Comparison of ENCODE assay signal across 9 mouse cellular contexts in genomic region chr11:117618214-117618613, GRCm38 (mm10). TPM values are rescaled to one million over a fixed set of nuclear protein-coding genes. Genes with fewer than 3 reads are reported as not detected.
DNase-seq lines count a peak whose midpoint lies in the region; ATAC-seq and TF ChIP-seq lines count a peak whose summit lies in the region.
"Had no signal": no experiment of that assay in that cellular context is flagged by ENCODE, and none has a peak within 500 bp of the region (broad histone marks: within the 10 kb centered on the region; RNA-seq: fewer than 3 reads in every experiment).

No protein-coding gene starts in this region.

- no peaks in the 10 kb centered on the region for H3K9me3 ChIP-seq in forebrain, embryonic 12.5 days
- no peaks in the 10 kb centered on the region for H3K9me3 ChIP-seq in forebrain, embryonic 10.5 days
- peaks cover 2% of the 10 kb centered on the region for H3K9me3 ChIP-seq in E14TG2a.4 (ENCODE audit: low read length)
- no peaks in the 10 kb centered on the region for H3K9me3 ChIP-seq in hindbrain, embryonic 16.5 days (ENCODE audit: control insufficient read depth, low read length)
- no peaks in the 10 kb centered on the region for H3K9me3 ChIP-seq in limb, embryonic 15.5 days
- H3K9me3 ChIP-seq: liver, embryonic 15.5 days had no signal

- H3K27ac ChIP-seq in forebrain, embryonic 12.5 days, result no peak overlapping the region
- no peak overlapping the region for H3K27ac ChIP-seq in forebrain, embryonic 10.5 days
- peak overlapping the region; percentile 65 for H3K27ac ChIP-seq in hindbrain, embryonic 16.5 days (ENCODE audit: low read depth, low read length)
- peak overlapping the region; percentile 71 for H3K27ac ChIP-seq in limb, embryonic 15.5 days
- H3K27ac ChIP-seq: liver, embryonic 15.5 days had no signal

- H3K4me2 ChIP-seq in forebrain, embryonic 12.5 days, result peak overlapping the region; percentile 26; the same call in 1 of the 2 replicates
- no peak overlapping the region for H3K4me2 ChIP-seq in hindbrain, embryonic 16.5 days (ENCODE audit: low read length)
- H3K4me2 ChIP-seq in limb, embryonic 15.5 days, result peak overlapping the region; percentile 44
- H3K4me2 ChIP-seq: liver, embryonic 15.5 days had no signal

- H3K27me3 ChIP-seq in forebrain, embryonic 12.5 days, result peaks cover 48% of the 10 kb centered on the region
- H3K27me3 ChIP-seq in forebrain, embryonic 10.5 days (ENCODE audit: poor library complexity, severe bottlenecking), result peaks cover 61% of the 10 kb centered on the region
- H3K27me3 ChIP-seq in E14TG2a.4 (ENCODE audit: insufficient read depth, low read length), result peaks cover 12% of the 10 kb centered on the region
- H3K27me3 ChIP-seq in hindbrain, embryonic 16.5 days (replicated peaks; ENCODE audit: control insufficient read depth, insufficient read depth, low read length), result no peaks in the 10 kb centered on the region
- H3K27me3 ChIP-seq in limb, embryonic 15.5 days, result peaks cover 13% of the 10 kb centered on the region

- DNase-seq in forebrain, embryonic 10.5 days (ENCODE audit: extremely low spot score, low spot score), result no peak
- no peak for DNase-seq in retina, postnatal 1 day
- no peak for DNase-seq in thymus, postnatal 36 days
- DNase-seq in right cerebral cortex, adult 2 months (ENCODE audit: low spot score in 2 of 2), result no peak

- H3K4me1 ChIP-seq in forebrain, embryonic 12.5 days, result peaks cover 25% of the 10 kb centered on the region
- H3K4me1 ChIP-seq in forebrain, embryonic 10.5 days, result peaks cover 45% of the 10 kb centered on the region
- peaks cover 69% of the 10 kb centered on the region for H3K4me1 ChIP-seq in E14TG2a.4 (replicated peaks; ENCODE audit: low read depth, low read length)
- H3K4me1 ChIP-seq in hindbrain, embryonic 16.5 days (ENCODE audit: control insufficient read depth, insufficient read depth, low read depth, low read length), result peaks cover 17% of the 10 kb centered on the region
- peaks cover 50% of the 10 kb centered on the region for H3K4me1 ChIP-seq in limb, embryonic 15.5 days

- no peak for ATAC-seq in forebrain, embryonic 12.5 days (ENCODE audit: low FRiP score)
- no peak for ATAC-seq in hindbrain, embryonic 16.5 days
- no peak for ATAC-seq in limb, embryonic 15.5 days (ENCODE audit: insufficient number of reproducible peaks, low FRiP score, low TSS enrichment, low read depth)

- no peak for TF ChIP-seq CTCF in E14TG2a.4 (conservative IDR thresholded peaks at IDR 0.05; ENCODE audit: low read length)

- WGBS in forebrain, embryonic 12.5 days, result 16% methylated on average over 3 of the region's 3 CpGs
- 16% methylated on average over 3 of the region's 3 CpGs for WGBS in forebrain, embryonic 10.5 days
- WGBS in hindbrain, embryonic 16.5 days, result 19% methylated on average over 3 of the region's 3 CpGs
- 11% methylated on average over 3 of the region's 3 CpGs for WGBS in limb, embryonic 15.5 days

- no peak overlapping the region for H3K9ac ChIP-seq in forebrain, embryonic 12.5 days
- 0 out of 2 replicates have a peak overlapping the region, but pooled peaks have one; percentile 10 for H3K9ac ChIP-seq in hindbrain, embryonic 16.5 days (ENCODE audit: low read depth, low read length)
- H3K9ac ChIP-seq in limb, embryonic 15.5 days, result no peak overlapping the region
- H3K9ac ChIP-seq: liver, embryonic 15.5 days had no signal

- H3K36me3 ChIP-seq in forebrain, embryonic 12.5 days (replicated peaks), result no peaks in the 10 kb centered on the region
- H3K36me3 ChIP-seq in forebrain, embryonic 10.5 days (replicated peaks), result no peaks in the 10 kb centered on the region
- 0 out of 2 replicates have a peak, but pooled peaks cover under 1% of the 10 kb centered on the region for H3K36me3 ChIP-seq in E14TG2a.4 (ENCODE audit: insufficient read depth, low read length)
- H3K36me3 ChIP-seq in hindbrain, embryonic 16.5 days (ENCODE audit: control insufficient read depth, insufficient read depth, low read length), result no peaks in the 10 kb centered on the region
- no peaks in the 10 kb centered on the region for H3K36me3 ChIP-seq in limb, embryonic 15.5 days
- H3K36me3 ChIP-seq: liver, embryonic 15.5 days had no signal

- no peak overlapping the region for H3K4me3 ChIP-seq in forebrain, embryonic 12.5 days (replicated peaks)
- H3K4me3 ChIP-seq in forebrain, embryonic 10.5 days, result no peak overlapping the region
- H3K4me3 ChIP-seq in E14TG2a.4 (replicated peaks; ENCODE audit: low read length), result peak overlapping the region; percentile 51; the same call in 1 of the 2 replicates
- no peak overlapping the region for H3K4me3 ChIP-seq in hindbrain, embryonic 16.5 days (ENCODE audit: low read length)
- no peak overlapping the region for H3K4me3 ChIP-seq in limb, embryonic 15.5 days
- H3K4me3 ChIP-seq: liver, embryonic 15.5 days had no signal

RNA-seq across cellular contexts. Expression of gene Tnrc6c, which starts 35.9 kb away (rescaled TPM):
- polyA plus RNA-seq in forebrain, embryonic 12.5 days (2016; fragmentation: Nextera tagmentation; extraction: Ambion mirVana), result 23.7 and 25.0 TPM in 2 replicates
- 11.3 and 12.0 TPM in 2 replicates for polyA plus RNA-seq in forebrain, embryonic 10.5 days (2016; fragmentation: Nextera tagmentation; extraction: Ambion mirVana)
- 18.9 and 21.4 TPM in 2 replicates for polyA plus RNA-seq in hindbrain, embryonic 16.5 days (2015; fragmentation: Nextera tagmentation; extraction: Ambion mirVana)
- polyA plus RNA-seq in limb, embryonic 15.5 days (2015; fragmentation: Nextera tagmentation; extraction: Ambion mirVana), result 13.2 and 15.4 TPM in 2 replicates

Comparison
In these comparisons a context has a peak if more than half of its experiments do, and no peak if none do; other contexts are left out.
1. H3K27ac ChIP-seq: peak in hindbrain, embryonic 16.5 days (single experiment) and limb, embryonic 15.5 days (single experiment); none in forebrain, embryonic 12.5 days (single experiment) and forebrain, embryonic 10.5 days (single experiment).